11 mouse cellular contexts compared by ENCODE assay signal in the genomic region with DNA sequence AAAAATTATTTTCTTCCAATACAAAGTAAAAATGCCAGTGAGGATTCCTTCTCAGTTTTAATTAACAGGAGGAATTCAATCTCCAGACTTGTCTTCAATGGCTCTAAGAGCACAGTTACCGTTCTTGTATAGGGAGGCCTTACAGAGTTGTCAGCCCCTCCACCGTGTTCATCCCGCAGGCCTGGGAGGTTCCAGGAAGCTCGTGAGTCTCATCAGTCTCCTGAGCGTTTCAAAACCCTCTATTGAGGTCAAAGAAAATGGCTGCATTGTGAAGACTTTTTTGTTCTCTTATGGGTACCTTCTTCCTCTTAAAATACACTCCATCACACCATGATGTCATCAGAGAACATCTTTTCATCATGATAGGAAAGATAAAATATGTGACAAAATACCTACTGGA.
"Had no signal": no experiment of that assay in that cellular context is flagged by ENCODE, and none has a peak within 500 bp of the region (broad histone marks: within the 10 kb centered on the region; RNA-seq: fewer than 3 reads in every experiment).

No protein-coding gene starts in this region.

- DNase-seq: kidney, postnatal 10 days; left cerebral cortex, postnatal 4 days; lung, adult 18-20 months; lung, postnatal 36 days; right cerebral cortex, adult 18-20 months; right cerebral cortex, postnatal 25 days; thymus, postnatal 4 days had no signal

- H3K4me3 ChIP-seq: limb, embryonic 13.5 days had no signal

- H3K27me3 ChIP-seq: limb, embryonic 13.5 days had no signal

- H3K36me3 ChIP-seq: limb, embryonic 13.5 days had no signal

- H3K27ac ChIP-seq: limb, embryonic 13.5 days; liver, embryonic 14.5 days had no signal

- H3K4me1 ChIP-seq: limb, embryonic 13.5 days had no signal

- H3K9ac ChIP-seq: limb, embryonic 13.5 days; liver, embryonic 14.5 days had no signal

- H3K4me2 ChIP-seq: limb, embryonic 13.5 days; midbrain, embryonic 11.5 days had no signal

- H3K9me3 ChIP-seq: limb, embryonic 13.5 days had no signal

- ATAC-seq: midbrain, embryonic 16.5 days had no signal
